ENCODE assay signal across 12 mouse cellular contexts in the genomic region with DNA sequence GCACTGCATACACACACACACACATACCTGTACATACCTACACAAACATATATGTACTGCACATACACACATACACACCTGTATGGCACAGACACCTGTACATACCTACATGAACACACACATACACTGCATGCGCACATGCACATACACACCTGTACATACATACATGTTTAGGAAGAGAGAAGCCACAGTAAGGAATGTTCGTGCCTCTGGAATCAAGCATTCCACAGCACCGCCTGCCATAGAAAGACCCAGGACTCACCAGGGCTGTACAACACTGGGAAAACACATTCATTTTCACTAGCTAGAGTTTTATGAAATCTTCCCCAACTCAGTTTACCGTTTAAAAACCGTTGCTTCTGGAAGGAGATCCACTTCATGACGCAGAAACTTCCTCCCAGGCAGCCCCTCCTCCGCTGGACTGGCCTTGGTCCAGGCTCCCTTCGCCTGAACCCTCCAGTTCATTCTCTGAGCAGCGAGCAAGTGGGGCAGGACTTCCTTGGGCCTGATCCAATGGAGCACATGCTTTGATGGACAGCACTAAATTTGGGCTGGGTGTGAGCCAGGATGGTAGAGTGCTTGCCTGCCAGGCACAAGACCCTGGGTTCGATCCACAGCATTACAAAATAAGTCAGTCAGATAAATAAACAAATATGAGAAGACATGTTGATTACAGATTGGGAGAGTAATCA. TPM values are rescaled to one million over a fixed set of nuclear protein-coding genes. Genes with fewer than 3 reads are reported as not detected.
DNase-seq lines count a peak whose midpoint lies in the region; ATAC-seq lines count a peak whose summit lies in the region.
"Had no signal": no experiment of that assay in that cellular context is flagged by ENCODE, and none has a peak within 500 bp of the region (broad histone marks: within the 10 kb centered on the region; RNA-seq: fewer than 3 reads in every experiment).

No protein-coding gene starts in this region.

- H3K27ac ChIP-seq in forebrain, embryonic 16.5 days (ENCODE audit: low read length) = no peak overlapping the region
- H3K27ac ChIP-seq in intestine, embryonic 15.5 days = no peak overlapping the region
- H3K27ac ChIP-seq: hindbrain, embryonic 15.5 days; midbrain, embryonic 13.5 days had no signal

- no peak overlapping the region for H3K9ac ChIP-seq in forebrain, embryonic 16.5 days (replicated peaks; ENCODE audit: low read depth, low read length)
- no peak overlapping the region for H3K9ac ChIP-seq in intestine, embryonic 15.5 days
- H3K9ac ChIP-seq: hindbrain, embryonic 15.5 days; midbrain, embryonic 13.5 days had no signal

- 60% methylated on average over 10 of the region's 10 CpGs for WGBS in forebrain, embryonic 16.5 days
- 64% methylated on average over 10 of the region's 10 CpGs for WGBS in intestine, embryonic 15.5 days

- no peaks in the 10 kb centered on the region for H3K9me3 ChIP-seq in forebrain, embryonic 16.5 days (ENCODE audit: control insufficient read depth, low read length)
- no peaks in the 10 kb centered on the region for H3K9me3 ChIP-seq in intestine, embryonic 15.5 days
- H3K9me3 ChIP-seq: hindbrain, embryonic 15.5 days; midbrain, embryonic 13.5 days had no signal

- DNase-seq in left cerebral cortex, postnatal 14 days (ENCODE audit: low spot score in 2 of 2) = peak; percentile 8 to 11
- no peak for DNase-seq in left cerebral cortex, postnatal 36 days (ENCODE audit: low spot score in 2 of 2)
- peak; percentile 54 to 56 for DNase-seq in heart, postnatal 36 days
- DNase-seq in lung, postnatal 25 days (ENCODE audit: low spot score) = peak; percentile 36
- no peak for DNase-seq in layer of hippocampus, postnatal 36 days
- DNase-seq in left cerebral cortex, adult 11 months (ENCODE audit: low spot score) = no peak
- DNase-seq: cerebellum, adult 9-11 months had no signal

- no peak overlapping the region for H3K4me2 ChIP-seq in forebrain, embryonic 16.5 days (ENCODE audit: low read length)
- H3K4me2 ChIP-seq in intestine, embryonic 15.5 days (replicated peaks) = no peak overlapping the region
- H3K4me2 ChIP-seq: hindbrain, embryonic 15.5 days; midbrain, embryonic 13.5 days had no signal

- H3K4me3 ChIP-seq in forebrain, embryonic 16.5 days (replicated peaks; ENCODE audit: low read length) = no peak overlapping the region
- no peak overlapping the region for H3K4me3 ChIP-seq in intestine, embryonic 15.5 days (replicated peaks)
- H3K4me3 ChIP-seq: hindbrain, embryonic 15.5 days; midbrain, embryonic 13.5 days had no signal

- 0 out of 2 replicates have a peak, but pooled peaks cover 2% of the 10 kb centered on the region for H3K4me1 ChIP-seq in forebrain, embryonic 16.5 days (replicated peaks; ENCODE audit: control insufficient read depth, insufficient read depth, low read length)
- H3K4me1 ChIP-seq in intestine, embryonic 15.5 days (replicated peaks) = 0 out of 2 replicates have a peak, but pooled peaks cover 5% of the 10 kb centered on the region
- H3K4me1 ChIP-seq: hindbrain, embryonic 15.5 days; midbrain, embryonic 13.5 days had no signal

- no peaks in the 10 kb centered on the region for H3K36me3 ChIP-seq in forebrain, embryonic 16.5 days (ENCODE audit: control insufficient read depth, insufficient read depth)
- H3K36me3 ChIP-seq in intestine, embryonic 15.5 days = no peaks in the 10 kb centered on the region
- H3K36me3 ChIP-seq: hindbrain, embryonic 15.5 days; midbrain, embryonic 13.5 days had no signal

- no peaks in the 10 kb centered on the region for H3K27me3 ChIP-seq in forebrain, embryonic 16.5 days (replicated peaks; ENCODE audit: control insufficient read depth, insufficient read depth, low read length)
- no peaks in the 10 kb centered on the region for H3K27me3 ChIP-seq in intestine, embryonic 15.5 days (replicated peaks)
- H3K27me3 ChIP-seq: hindbrain, embryonic 15.5 days; midbrain, embryonic 13.5 days had no signal

- ATAC-seq in forebrain, embryonic 16.5 days = peak; percentile 47
- ATAC-seq in intestine, embryonic 15.5 days = no peak
- ATAC-seq: midbrain, embryonic 13.5 days had no signal

- intact Hi-C loops in left cerebral cortex, postnatal 14 days (cut with DNase I) = no loop called here
- intact Hi-C loops in left cerebral cortex, postnatal 36 days (cut with DNase I) = no loop called here
- intact Hi-C loops in heart, postnatal 36 days (cut with DNase I) = no loop called here

RNA-seq across cellular contexts. Expression of gene Lrrc30, which starts 5.7 kb away (rescaled TPM):
- not detected for total RNA-seq in left cerebral cortex, postnatal 14 days (2021)
- not detected for total RNA-seq in left cerebral cortex, postnatal 36 days (2021)
- polyA plus RNA-seq in forebrain, embryonic 16.5 days (2015; fragmentation: Nextera tagmentation; extraction: Ambion mirVana) = not detected in 2 replicates
- total RNA-seq in heart, postnatal 36 days (2021) = under 1 TPM; 0.28 to 0.68 TPM
- not detected for total RNA-seq in layer of hippocampus, postnatal 36 days (2021)
- polyA plus RNA-seq in intestine, embryonic 15.5 days (2015; fragmentation: Nextera tagmentation; extraction: Ambion mirVana) = not detected in 2 replicates
- total RNA-seq: MEL had no signal
- polyA plus RNA-seq: hindbrain, embryonic 15.5 days; midbrain, embryonic 13.5 days had no signal

RNA-seq across cellular contexts. Expression of gene Lama1, which starts 58.8 kb away (rescaled TPM):
- total RNA-seq in left cerebral cortex, postnatal 14 days (2021) = 1 to 10 TPM; 4.8 to 6.5 TPM
- total RNA-seq in left cerebral cortex, postnatal 36 days (2021) = 1 to 10 TPM; 3.6 to 5.1 TPM
- polyA plus RNA-seq in forebrain, embryonic 16.5 days (2015; fragmentation: Nextera tagmentation; extraction: Ambion mirVana) = 4.7 and 5.6 TPM in 2 replicates
- under 1 TPM; 0.42 to 0.84 TPM for total RNA-seq in heart, postnatal 36 days (2021)
- 1 to 10 TPM; 2.1 to 4.1 TPM for total RNA-seq in layer of hippocampus, postnatal 36 days (2021)
- 2.8 and 3.0 TPM in 2 replicates for polyA plus RNA-seq in intestine, embryonic 15.5 days (2015; fragmentation: Nextera tagmentation; extraction: Ambion mirVana)
- total RNA-seq: MEL had no signal

Comparison
In these comparisons a context has a peak if more than half of its experiments do, and no peak if none do; other contexts are left out.
1. DNase-seq: peak in left cerebral cortex, postnatal 14 days (2 of 2), heart, postnatal 36 days (2 of 2) and lung, postnatal 25 days (single experiment); none in left cerebral cortex, postnatal 36 days (0 of 2), layer of hippocampus, postnatal 36 days (0 of 2) and left cerebral cortex, adult 11 months (single experiment).